In genomic region chr5:23497920-23498319, GRCm38 (mm10) we compare ENCODE assay signal across 18 mouse cellular contexts.
"Had no signal": no experiment of that assay in that cellular context is flagged by ENCODE, and none has a peak within 500 bp of the region (broad histone marks: within the 10 kb centered on the region; RNA-seq: fewer than 3 reads in every experiment).

No protein-coding gene starts in this region.

- H3K4me3 ChIP-seq: limb, embryonic 12.5 days; limb, embryonic 15.5 days; megakaryocyte, embryonic 14.5 days; midbrain, embryonic 10.5 days; midbrain, embryonic 15.5 days; neural tube, embryonic 12.5 days; neural tube, embryonic 15.5 days had no signal

- H3K27me3 ChIP-seq: limb, embryonic 12.5 days; limb, embryonic 15.5 days; megakaryocyte, embryonic 14.5 days; midbrain, embryonic 15.5 days; neural tube, embryonic 12.5 days; neural tube, embryonic 15.5 days had no signal

- H3K9me3 ChIP-seq: limb, embryonic 12.5 days; limb, embryonic 15.5 days; megakaryocyte, embryonic 14.5 days; midbrain, embryonic 10.5 days; midbrain, embryonic 15.5 days; neural tube, embryonic 12.5 days; neural tube, embryonic 15.5 days had no signal

- H3K4me2 ChIP-seq: limb, embryonic 12.5 days; limb, embryonic 15.5 days; liver, embryonic 11.5 days; lung, embryonic 14.5 days; midbrain, embryonic 15.5 days; neural tube, embryonic 12.5 days; neural tube, embryonic 15.5 days had no signal

- H3K9ac ChIP-seq: limb, embryonic 12.5 days; limb, embryonic 15.5 days; liver, embryonic 14.5 days; liver, postnatal 0 days; lung, embryonic 14.5 days; midbrain, embryonic 15.5 days; neural tube, embryonic 12.5 days; neural tube, embryonic 15.5 days had no signal

- DNase-seq: kidney, adult 9 months; kidney, postnatal 14 days; left cerebral cortex, postnatal 4 days; liver, postnatal 0 days; lung, embryonic 14.5 days; lung, postnatal 36 days; thymus, adult 18-20 months; thymus, postnatal 36 days had no signal

- ATAC-seq: liver, postnatal 0 days; lung, postnatal 0 days; midbrain, embryonic 15.5 days had no signal

- H3K27ac ChIP-seq: limb, embryonic 12.5 days; limb, embryonic 15.5 days; liver, embryonic 14.5 days; midbrain, embryonic 10.5 days; midbrain, embryonic 15.5 days; neural tube, embryonic 12.5 days; neural tube, embryonic 15.5 days had no signal

- H3K4me1 ChIP-seq: limb, embryonic 15.5 days; midbrain, embryonic 10.5 days; midbrain, embryonic 15.5 days; neural tube, embryonic 12.5 days; neural tube, embryonic 15.5 days had no signal
